Mouse (Mus musculus) hindbrain, embryonic 14.5 days (tissue): Measurements from ENCODE around the gene Gm5475. TPM values are rescaled to one million over a fixed set of nuclear protein-coding genes. Genes with fewer than 3 reads are reported as not detected.
A peak's percentile ranks its signal among the peaks of the same experiment; 100 is the strongest.

ENCODE experiments used
- ATAC-seq: fragments of 200-750 bp; cut with Nextera tagmentation; 2 replicates; pipeline ENCODE4 v1.8.0; 2017; ENCODE audit warnings: moderate number of reproducible peaks, mild to moderate bottlenecking, moderate TSS enrichment, moderate library complexity; ENCODE audit not compliant: low FRiP score
- DNase-seq: peaks from one replicate; pipeline ENCODE4 v3.0.0-alpha.2; 2015; ENCODE audit warnings: low spot score
- H3K27ac ChIP-seq: fragments of 300-500 bp; sonication (generic); 2 replicates; pipeline ENCODE4 v1.5.1; 2014; ENCODE audit warnings: mild to moderate bottlenecking, moderate library complexity
- H3K27me3 ChIP-seq: fragments of 300-500 bp; sonication (generic); 2 replicates; pipeline ENCODE4 v1.6.1; 2014; ENCODE audit warnings: mild to moderate bottlenecking, low read length, mixed read lengths; ENCODE audit not compliant: control insufficient read depth, insufficient read depth
- H3K36me3 ChIP-seq: fragments of 300-500 bp; sonication (generic); replicated peaks from 2 replicates; pipeline ENCODE4 v1.6.1; 2014; ENCODE audit not compliant: control insufficient read depth, insufficient read depth
- H3K4me1 ChIP-seq: fragments of 300-500 bp; sonication (generic); replicated peaks from 2 replicates; pipeline ENCODE4 v1.6.1; 2014; ENCODE audit warnings: antibody characterized with exemption, low read length, mixed read lengths; ENCODE audit not compliant: control insufficient read depth, insufficient read depth
- H3K4me2 ChIP-seq: fragments of 300-500 bp; sonication (generic); replicated peaks from 2 replicates; pipeline ENCODE4 v1.6.1; 2014; ENCODE audit warnings: mild to moderate bottlenecking, moderate library complexity
- H3K4me3 ChIP-seq: fragments of 300-500 bp; sonication (generic); replicated peaks from 2 replicates; pipeline ENCODE4 v1.5.1; 2014; ENCODE audit warnings: mild to moderate bottlenecking, low read length
- H3K9ac ChIP-seq: fragments of 300-500 bp; sonication (generic); 2 replicates; pipeline ENCODE4 v1.6.1; 2014
- H3K9me3 ChIP-seq: fragments of 300-500 bp; sonication (generic); 2 replicates; pipeline ENCODE4 v1.6.1; 2016; ENCODE audit warnings: low read length; ENCODE audit not compliant: control insufficient read depth
- WGBS: fragments of 180-500 bp; shearing (Covaris S2); extraction: QIAGEN DNeasy Blood & Tissue Kit; methylation state at CpG from one replicate; pipeline ENCODE4 v1.1.7; 2014; 5-methylcytosine and 5-hydroxymethylcytosine counted together
- polyA plus RNA-seq: library from polyadenylated mRNA; unstranded; fragments of >200 nt; fragmentation: Nextera tagmentation; extraction: Ambion mirVana; gene quantifications from 2 replicates; pipeline ENCODE4 v1.2.1, GENCODE M21; 2014

The Gm5475 gene
- polyA plus RNA-seq, 1 experiment from 2014 or later = 0.15 TPM

DNA sequence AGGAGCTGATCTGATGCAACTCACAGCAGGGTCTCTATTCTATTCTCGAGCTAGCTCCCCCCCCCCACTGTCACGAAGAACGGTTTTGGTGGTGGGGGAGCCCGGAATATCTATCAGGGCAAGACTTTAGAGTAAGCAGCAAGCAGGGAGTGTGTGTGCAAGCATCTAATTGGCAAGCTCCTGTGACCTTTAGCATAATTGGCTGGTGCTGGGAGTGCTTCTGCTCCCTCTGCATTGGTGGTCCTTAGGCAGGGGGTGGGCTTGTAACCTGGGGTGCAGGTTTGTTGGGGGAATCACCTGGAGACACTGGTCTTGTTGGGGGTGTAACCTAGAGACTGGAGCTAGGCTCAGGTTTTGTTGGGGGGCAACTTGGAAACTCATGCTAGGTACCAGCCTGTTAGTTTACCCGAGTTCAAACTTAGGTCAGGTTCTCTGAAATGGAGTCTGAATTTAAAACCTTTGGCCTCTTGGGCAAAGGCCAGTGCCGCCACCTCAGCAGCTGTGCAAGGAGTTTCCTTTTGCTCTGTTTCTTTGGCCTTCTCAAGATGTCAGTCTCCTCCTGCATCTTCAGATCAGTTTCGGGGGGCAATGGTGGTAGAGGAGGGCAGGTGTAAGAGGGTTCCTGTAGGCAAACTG is 34.5 kb downstream of the Gm5475 start:
- Histone ChIP-seq H3K36me3 (no peaks in the 10 kb centered on the region), H3K27ac (no peak overlapping the region), H3K4me2 (no peak overlapping the region), H3K9me3 (no peaks in the 10 kb centered on the region), H3K4me3 (no peak overlapping the region), H3K27me3 (no peaks in the 10 kb centered on the region), H3K4me1 (no peaks in the 10 kb centered on the region), H3K9ac (no peak overlapping the region)
- ATAC-seq (no peak), DNase-seq (no peak)
- WGBS = 61% methylated on average over 7 of the region's 7 CpGs

DNA sequence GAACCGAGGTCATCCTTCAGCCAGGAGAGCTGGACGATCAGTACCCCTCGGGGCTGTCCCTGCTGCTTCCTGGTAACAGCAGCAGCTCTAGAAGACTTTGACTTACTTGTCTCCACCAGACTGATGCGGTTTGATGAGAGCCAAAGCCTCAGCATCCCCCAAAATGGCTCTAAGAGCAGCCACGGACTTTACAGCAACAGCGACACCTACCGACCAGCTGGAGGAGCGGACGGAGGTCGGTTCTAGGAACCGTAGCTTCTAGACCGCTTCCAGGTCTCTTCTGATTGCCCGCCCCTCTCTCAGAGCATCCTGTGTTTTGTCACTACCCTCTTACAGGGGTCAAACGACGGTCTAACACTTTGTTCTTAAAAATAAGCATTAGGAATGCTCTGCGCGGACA is 35.4 kb downstream of the Gm5475 start:
- H3K9ac ChIP-seq = no peak overlapping the region
- H3K4me1 ChIP-seq = no peaks in the 10 kb centered on the region
- H3K27ac ChIP-seq = no peak overlapping the region
- no peaks in the 10 kb centered on the region for H3K27me3 ChIP-seq
- ATAC-seq = no peak; the same call in 1 of the 2 replicates
- no peak overlapping the region for H3K4me3 ChIP-seq
- no peak overlapping the region for H3K4me2 ChIP-seq
- 11% methylated on average over 17 of the region's 17 CpGs for WGBS
- H3K36me3 ChIP-seq = no peaks in the 10 kb centered on the region
- H3K9me3 ChIP-seq = no peaks in the 10 kb centered on the region
- peak; percentile 92 for DNase-seq

DNA sequence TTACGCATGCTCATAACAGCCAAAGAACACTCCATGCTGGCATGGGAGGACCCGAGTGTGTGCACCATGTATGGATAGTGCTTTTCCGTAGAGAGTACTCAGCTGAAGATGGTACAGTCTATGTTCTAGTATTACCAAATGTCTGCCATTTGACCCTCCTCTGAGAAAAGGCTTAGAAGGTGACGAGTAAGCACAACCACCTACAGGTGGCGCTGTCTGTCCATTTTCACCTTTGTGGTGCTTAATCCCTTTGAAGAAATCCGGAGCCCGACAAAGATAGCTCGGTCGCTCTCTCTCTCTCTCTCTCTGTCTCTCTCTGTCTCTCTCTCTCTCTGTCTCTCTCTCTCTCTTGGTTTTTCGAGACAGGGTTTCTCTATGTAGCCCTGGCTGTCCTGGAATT is 36.1 kb downstream of the Gm5475 start:
- H3K4me2 ChIP-seq = no peak overlapping the region
- DNase-seq (peak; percentile 71), ATAC-seq (no peak)
- 45% methylated on average over 10 of the region's 10 CpGs for WGBS
- H3K27me3 ChIP-seq = no peaks in the 10 kb centered on the region
- no peak overlapping the region for H3K9ac ChIP-seq
- no peaks in the 10 kb centered on the region for H3K9me3 ChIP-seq
- H3K4me1 ChIP-seq = no peaks in the 10 kb centered on the region
- H3K36me3 ChIP-seq = no peaks in the 10 kb centered on the region
- H3K27ac ChIP-seq = no peak overlapping the region
- H3K4me3 ChIP-seq = no peak overlapping the region

DNA sequence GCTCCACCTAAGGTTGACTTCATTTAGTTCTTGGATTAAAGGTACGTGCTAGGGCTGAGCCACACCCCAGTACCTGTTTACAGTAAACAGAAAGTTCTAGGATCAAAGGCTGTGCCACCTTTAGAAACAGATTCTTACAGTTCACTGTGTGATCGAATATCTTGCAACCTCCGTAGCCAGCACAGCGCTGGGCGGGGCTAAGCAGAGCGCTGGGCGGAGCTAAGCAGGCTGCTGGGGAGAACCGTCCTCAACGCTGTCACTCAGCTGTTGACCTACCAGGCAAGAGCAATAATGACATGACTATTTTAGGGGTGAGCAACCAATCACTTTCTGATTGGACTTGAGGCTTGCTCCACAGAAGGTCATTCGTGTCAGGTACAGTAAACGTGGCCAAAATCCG is 39.0 kb downstream of the Gm5475 start:
- Histone ChIP-seq H3K4me1 (no peaks in the 10 kb centered on the region), H3K9me3 (no peaks in the 10 kb centered on the region), H3K27ac (no peak overlapping the region), H3K4me3 (no peak overlapping the region), H3K4me2 (no peak overlapping the region), H3K27me3 (no peaks in the 10 kb centered on the region), H3K36me3 (no peaks in the 10 kb centered on the region), H3K9ac (no peak overlapping the region)
- DNase-seq (no peak), ATAC-seq (no peak)
- 11% methylated on average over 12 of the region's 12 CpGs for WGBS

DNA sequence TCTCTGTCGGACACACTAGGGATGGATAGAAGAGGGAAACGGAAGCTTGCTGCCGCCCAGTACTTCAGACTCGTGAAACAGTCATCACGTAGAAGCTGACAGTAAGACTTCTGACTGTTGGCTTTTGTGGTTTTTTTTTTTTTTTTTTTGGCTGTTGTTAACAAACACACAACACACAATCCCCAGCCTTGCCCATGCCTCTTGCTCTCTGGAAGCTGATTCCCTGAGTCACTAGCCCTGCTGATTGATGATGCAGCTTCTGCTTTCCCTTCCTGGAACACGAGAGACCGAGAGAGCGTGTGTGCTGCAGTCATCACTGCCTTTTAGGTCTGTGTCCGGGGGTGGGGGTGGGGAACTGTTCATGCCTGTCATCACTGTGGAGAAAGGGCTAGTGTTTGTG is 39.7 kb downstream of the Gm5475 start:
- Histone ChIP-seq H3K9ac (no peak overlapping the region), H3K27ac (no peak overlapping the region), H3K27me3 (no peaks in the 10 kb centered on the region), H3K4me2 (no peak overlapping the region), H3K4me3 (no peak overlapping the region), H3K36me3 (no peaks in the 10 kb centered on the region), H3K4me1 (no peaks in the 10 kb centered on the region), H3K9me3 (no peaks in the 10 kb centered on the region)
- ATAC-seq (no peak), DNase-seq (no peak)
- 70% methylated on average over 9 of the region's 9 CpGs for WGBS

DNA sequence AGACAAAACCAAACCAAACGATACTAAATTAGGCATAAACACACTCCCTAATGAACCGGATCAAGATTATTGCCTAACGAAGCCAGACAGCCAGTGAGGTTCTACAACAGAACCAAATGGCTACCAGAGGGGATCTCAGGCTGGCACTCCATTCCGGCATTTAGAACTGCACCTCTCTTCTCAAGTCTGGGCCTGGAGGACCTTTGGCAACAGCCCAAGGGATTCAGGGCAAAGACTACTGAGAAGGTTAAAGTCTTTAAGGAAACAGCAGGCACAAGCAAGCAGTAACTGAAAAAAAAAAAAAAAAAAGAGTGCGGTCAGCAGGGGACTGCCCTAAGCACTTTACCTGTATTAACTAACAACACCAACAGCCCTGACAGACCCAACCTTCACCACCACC is 40.1 kb downstream of the Gm5475 start:
- ATAC-seq (no peak), DNase-seq (no peak)
- no peaks in the 10 kb centered on the region for H3K27me3 ChIP-seq
- 75% methylated on average over 5 of the region's 5 CpGs for WGBS
- no peak overlapping the region for H3K4me2 ChIP-seq
- no peaks in the 10 kb centered on the region for H3K9me3 ChIP-seq
- no peak overlapping the region for H3K4me3 ChIP-seq
- no peak overlapping the region for H3K27ac ChIP-seq
- H3K36me3 ChIP-seq = no peaks in the 10 kb centered on the region
- no peaks in the 10 kb centered on the region for H3K4me1 ChIP-seq
- no peak overlapping the region for H3K9ac ChIP-seq

DNA sequence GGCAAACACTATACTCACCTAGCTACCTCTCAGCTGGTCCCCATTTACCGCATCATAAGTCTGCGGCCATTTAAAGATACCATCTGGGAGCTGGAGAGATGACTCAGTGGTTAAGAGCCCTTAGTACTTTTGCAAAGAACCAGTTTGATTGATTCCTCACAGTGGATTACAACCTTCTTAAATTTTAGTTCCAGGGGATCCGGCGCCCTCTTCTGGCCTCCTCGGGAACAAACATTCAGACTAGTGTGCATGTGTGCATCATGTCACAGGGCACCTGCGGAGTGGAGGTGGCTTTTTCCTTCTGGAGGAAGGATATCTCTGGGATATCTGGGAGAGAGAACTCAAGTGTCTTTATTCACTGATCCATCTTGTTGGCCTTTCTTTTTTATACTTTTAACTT is 41.8 kb downstream of the Gm5475 start:
- no peak overlapping the region for H3K4me2 ChIP-seq
- H3K36me3 ChIP-seq = no peaks in the 10 kb centered on the region
- no peak overlapping the region for H3K9ac ChIP-seq
- H3K4me3 ChIP-seq = no peak overlapping the region
- no peaks in the 10 kb centered on the region for H3K9me3 ChIP-seq
- WGBS = 27% methylated on average over 6 of the region's 6 CpGs
- H3K27me3 ChIP-seq = no peaks in the 10 kb centered on the region
- ATAC-seq = no peak
- H3K4me1 ChIP-seq = peaks cover 8% of the 10 kb centered on the region
- peak; percentile 70 for DNase-seq
- no peak overlapping the region for H3K27ac ChIP-seq

DNA sequence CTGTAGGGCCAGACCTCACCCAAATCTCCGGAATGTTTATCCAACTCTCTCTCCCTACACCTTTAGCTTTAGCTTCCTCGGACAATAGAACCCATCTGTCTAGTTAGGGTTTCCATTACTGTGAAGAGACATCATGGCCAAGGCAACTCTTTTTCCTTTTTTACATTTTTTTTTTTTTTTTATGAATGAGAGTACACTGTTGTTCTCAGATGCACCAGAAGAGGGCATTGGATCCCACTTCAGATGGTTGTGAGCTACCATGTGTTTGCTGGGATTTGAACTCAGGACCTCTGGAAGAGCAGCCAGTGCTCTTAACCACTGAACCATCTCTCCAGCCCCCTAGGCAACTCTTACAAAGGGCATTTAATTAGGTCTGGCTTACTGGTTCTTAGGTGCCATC is 43.5 kb downstream of the Gm5475 start:
- no peak for ATAC-seq

DNA sequence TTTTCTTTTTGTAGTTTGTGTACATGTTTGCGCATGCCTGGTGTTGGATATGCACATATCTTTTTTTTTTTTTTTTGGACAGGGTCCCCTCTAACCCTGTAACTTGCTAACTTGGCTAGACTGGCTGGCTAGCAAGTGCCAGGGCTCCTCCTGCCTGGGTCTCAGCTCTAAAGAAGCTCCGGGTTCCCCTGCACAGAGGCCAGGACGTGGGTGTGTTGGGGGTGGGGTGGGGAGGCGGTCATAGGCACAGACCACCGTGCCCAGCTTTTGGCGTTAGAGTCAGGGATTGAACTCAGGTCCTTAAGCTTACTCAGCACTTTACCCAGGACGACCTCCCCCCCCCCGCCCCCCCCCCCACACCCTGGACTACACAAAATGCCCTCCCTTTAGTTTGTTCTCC is 45.8 kb downstream of the Gm5475 start:
- 47% methylated on average over 7 of the region's 8 CpGs for WGBS
- H3K4me2 ChIP-seq = peak overlapping the region; percentile 73
- no peak for ATAC-seq
- no peak for DNase-seq
- H3K27me3 ChIP-seq = no peaks in the 10 kb centered on the region
- no peak overlapping the region for H3K27ac ChIP-seq
- peak overlapping the region; percentile 76 for H3K9ac ChIP-seq
- peaks cover 26% of the 10 kb centered on the region for H3K4me1 ChIP-seq
- no peaks in the 10 kb centered on the region for H3K9me3 ChIP-seq
- peaks cover 5% of the 10 kb centered on the region; the same call in 1 of the 2 replicates for H3K36me3 ChIP-seq
- peak overlapping the region; percentile 59 for H3K4me3 ChIP-seq

More for the DNA sequence above, 43.5 kb downstream of the Gm5475 start:
- no peak for DNase-seq
- Histone ChIP-seq H3K4me2 (no peak overlapping the region), H3K4me1 (peaks cover 19% of the 10 kb centered on the region), H3K27me3 (no peaks in the 10 kb centered on the region), H3K4me3 (no peak overlapping the region), H3K9ac (no peak overlapping the region), H3K36me3 (no peaks in the 10 kb centered on the region), H3K27ac (no peak overlapping the region), H3K9me3 (no peaks in the 10 kb centered on the region)
- 75% methylated on average over 2 of the region's 2 CpGs for WGBS
